Mouse (Mus musculus): ENCODE measurements around the gene Rcor3. TPM values are rescaled to one million over a fixed set of nuclear protein-coding genes. Genes with fewer than 3 reads are reported as not detected.

Rcor3 gene
- total and polyA plus RNA-seq, 3 experiments = 1.5 to 3.9 (median 3.1) TPM

DNA sequence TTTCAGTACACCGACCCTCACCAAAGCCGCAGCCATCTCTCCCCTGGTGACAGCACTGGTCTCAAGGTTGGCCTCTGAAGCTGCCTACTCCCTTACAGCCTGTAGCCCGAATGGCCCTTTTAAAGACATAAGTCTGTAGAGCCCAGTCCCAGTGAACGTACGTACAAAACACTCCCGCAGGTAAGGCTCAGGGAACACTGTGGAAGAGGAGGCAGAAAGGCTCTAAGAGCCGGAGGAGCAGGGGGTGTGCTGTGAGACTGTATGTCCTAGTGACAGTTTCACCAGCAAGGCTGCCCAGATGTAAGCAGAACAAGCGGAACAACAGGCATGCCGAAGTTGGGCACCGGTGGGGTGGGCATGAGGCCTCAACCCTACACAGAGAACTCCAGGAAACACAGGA is 52.6 kb downstream of the Rcor3 start:
- Histone ChIP-seq H3K4me3 (replicated peaks in 1 of 3; ENCODE audit: low read depth in 2 of 3, low read length in 2 of 3, poor library complexity in 1 of 3) (no peak overlapping the region), H3K4me1 (ENCODE audit: control insufficient read depth in 1 of 2, insufficient read depth in 2 of 2) (peaks cover 39 to 64% of the 10 kb centered on the region in 2 experiments), H3K27ac (ENCODE audit: insufficient read depth, low read depth) (no peak overlapping the region), H3K27me3 (replicated peaks) (no peaks in the 10 kb centered on the region), H3K9me3 (replicated peaks; ENCODE audit: low read length) (peaks cover 21% of the 10 kb centered on the region), H3K79me2 (replicated peaks; ENCODE audit: control insufficient read depth, extremely low read depth, insufficient read depth, poor library complexity, severe bottlenecking) (peaks cover 10% of the 10 kb centered on the region), H3K4me2 (ENCODE audit: insufficient read depth, low read depth, poor library complexity, severe bottlenecking) (no peak overlapping the region), H3K9ac (ENCODE audit: insufficient read depth, low read depth) (no peak overlapping the region), H3K36me3 (replicated peaks in 1 of 2; ENCODE audit: control insufficient read depth in 1 of 2, insufficient read depth in 1 of 2, low read length in 1 of 2) (peaks cover 9 to 55% of the 10 kb centered on the region in 2 experiments)
- dilution Hi-C loops (cut with MboI; ENCODE audit: extremely low pct_ligation_motif_present, extremely low pct_unique_long_range_greater_than_20kb, low sequenced_read_pairs) (no loop called here), in situ Hi-C loops (cut with MboI; ENCODE audit: low pct_ligation_motif_present, low pct_unique_long_range_greater_than_20kb, low sequenced_read_pairs) (no loop called here)
- no peak for TF ChIP-seq JUN (IDR thresholded peaks at IDR 0.05; ENCODE audit: insufficient read depth, low read depth, low read length)
- no peak for TF ChIP-seq MXI1 (IDR thresholded peaks at IDR 0.05; ENCODE audit: low read depth, low read length)
- no peak for TF ChIP-seq HCFC1 (IDR thresholded peaks at IDR 0.05; ENCODE audit: low read depth, low read length)
- no peak for TF ChIP-seq ZC3H11A (IDR thresholded peaks at IDR 0.05; ENCODE audit: low read depth, low read length)
- TF ChIP-seq IRF4 (IDR thresholded peaks at IDR 0.05; ENCODE audit: low read depth, low read length) = no peak
- no peak for TF ChIP-seq MYC (IDR thresholded peaks at IDR 0.05; ENCODE audit: low read depth, low read length)
- no peak for TF ChIP-seq KAT2A (IDR thresholded peaks at IDR 0.05; ENCODE audit: insufficient replicate concordance, low read length)
- no peak for TF ChIP-seq MEF2A (IDR thresholded peaks at IDR 0.05; ENCODE audit: borderline replicate concordance, low read depth, low read length)
- no peak for TF ChIP-seq ETS1 (conservative IDR thresholded peaks at IDR 0.05; ENCODE audit: low read depth, low read length)
- no peak for TF ChIP-seq POLR2A (IDR thresholded peaks at IDR 0.05; ENCODE audit: low read depth, low read length)
- no peak for TF ChIP-seq ZNF384 (IDR thresholded peaks at IDR 0.05; ENCODE audit: low read depth, low read length)
- TF ChIP-seq MAFK (IDR thresholded peaks at IDR 0.05; ENCODE audit: insufficient replicate concordance, low read length) = no peak
- no peak for TF ChIP-seq JUND (conservative IDR thresholded peaks at IDR 0.05; ENCODE audit: low read depth, low read length)
- no peak for TF ChIP-seq PAX5 (IDR thresholded peaks at IDR 0.05; ENCODE audit: low read length)
- no peak for TF ChIP-seq SMC3 (IDR thresholded peaks at IDR 0.05; ENCODE audit: low read depth, low read length)
- no peak for DNase-seq (ENCODE audit: extremely low read depth)

DNA sequence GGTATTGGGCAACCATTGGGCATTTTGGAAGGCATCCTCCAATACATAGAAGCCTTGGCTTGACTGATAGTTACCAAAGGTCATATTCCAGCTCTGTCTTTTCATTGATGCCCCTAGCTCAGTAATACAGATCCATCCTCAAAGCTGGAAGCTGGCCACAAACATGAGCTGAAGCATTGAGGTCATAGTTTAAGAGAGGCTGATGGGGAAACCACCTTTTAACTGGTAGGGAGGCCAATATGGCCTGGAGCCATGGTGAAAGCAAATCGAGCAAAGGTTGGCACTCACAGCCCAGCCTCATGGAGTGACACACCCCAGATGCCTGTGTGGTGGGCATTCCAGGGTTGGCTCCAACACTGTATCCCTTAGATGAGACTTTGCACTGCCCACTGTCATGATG is 55.2 kb downstream of the Rcor3 start:
- no peak overlapping the region for H3K27ac ChIP-seq (ENCODE audit: insufficient read depth, low read depth)
- H3K36me3 ChIP-seq (replicated peaks in 1 of 2; ENCODE audit: control insufficient read depth in 1 of 2, insufficient read depth in 1 of 2, low read length in 1 of 2) = peaks cover 10 to 47% of the 10 kb centered on the region in 2 experiments
- dilution Hi-C loops (cut with MboI; ENCODE audit: extremely low pct_ligation_motif_present, extremely low pct_unique_long_range_greater_than_20kb, low sequenced_read_pairs) (no loop called here), in situ Hi-C loops (cut with MboI; ENCODE audit: low pct_ligation_motif_present, low pct_unique_long_range_greater_than_20kb, low sequenced_read_pairs) (no loop called here)
- H3K9ac ChIP-seq (ENCODE audit: insufficient read depth, low read depth) = no peak overlapping the region
- no peak overlapping the region for H3K4me3 ChIP-seq (replicated peaks in 1 of 3; ENCODE audit: low read depth in 2 of 3, low read length in 2 of 3, poor library complexity in 1 of 3)
- H3K9me3 ChIP-seq (replicated peaks; ENCODE audit: low read length) = peaks cover 21% of the 10 kb centered on the region
- DNase-seq (ENCODE audit: extremely low read depth) = no peak
- H3K27me3 ChIP-seq (replicated peaks) = no peaks in the 10 kb centered on the region
- H3K79me2 ChIP-seq (replicated peaks; ENCODE audit: control insufficient read depth, extremely low read depth, insufficient read depth, poor library complexity, severe bottlenecking) = peaks cover 8% of the 10 kb centered on the region; the same call in 1 of the 2 replicates
- peaks cover 44 to 66% of the 10 kb centered on the region in 2 experiments for H3K4me1 ChIP-seq (ENCODE audit: control insufficient read depth in 1 of 2, insufficient read depth in 2 of 2)
- TF ChIP-seq MEF2A (IDR thresholded peaks at IDR 0.05; ENCODE audit: borderline replicate concordance, low read depth, low read length) (no peak), ZNF384 (IDR thresholded peaks at IDR 0.05; ENCODE audit: low read depth, low read length) (no peak), NRF1 (IDR thresholded peaks at IDR 0.05; ENCODE audit: low read depth, low read length) (no peak), ETS1 (conservative IDR thresholded peaks at IDR 0.05; ENCODE audit: low read depth, low read length) (no peak), MYC (IDR thresholded peaks at IDR 0.05; ENCODE audit: low read depth, low read length) (no peak), UBTF (IDR thresholded peaks at IDR 0.05; ENCODE audit: low read depth, low read length) (no peak), POLR2A (IDR thresholded peaks at IDR 0.05; ENCODE audit: low read depth, low read length) (no peak), USF1 (IDR thresholded peaks at IDR 0.05; ENCODE audit: low read depth, low read length) (no peak), GABPA (IDR thresholded peaks at IDR 0.05; ENCODE audit: insufficient replicate concordance, low read depth, low read length) (no peak), ZMIZ1 (IDR thresholded peaks at IDR 0.05; ENCODE audit: low read depth, low read length) (no peak), TBP (conservative IDR thresholded peaks at IDR 0.05; ENCODE audit: low read depth, low read length) (no peak), SIN3A (IDR thresholded peaks at IDR 0.05; ENCODE audit: low read length) (no peak), SMC3 (IDR thresholded peaks at IDR 0.05; ENCODE audit: low read depth, low read length) (no peak), MXI1 (IDR thresholded peaks at IDR 0.05; ENCODE audit: low read depth, low read length) (no peak), ELF1 (IDR thresholded peaks at IDR 0.05; ENCODE audit: low read depth, low read length) (no peak)
- no peak overlapping the region for H3K4me2 ChIP-seq (ENCODE audit: insufficient read depth, low read depth, poor library complexity, severe bottlenecking)

All from CH12.LX (cell line).